Mouse (Mus musculus): Measurements from ENCODE around the gene Mill2. TPM values are rescaled to one million over a fixed set of nuclear protein-coding genes. Genes with fewer than 3 reads are reported as not detected.

Mill2 gene
- polyA plus RNA-seq, 1 experiment from 2014 or later, result 0.45 TPM

GRCm38 (mm10) chr7:18883991-18884744 is 44.4 kb downstream of the Mill2 start:
- Histone ChIP-seq H3K27ac (no peak overlapping the region), H3K4me3 (no peak overlapping the region), H3K4me1 (no peaks in the 10 kb centered on the region), H3K4me2 (replicated peaks) (no peak overlapping the region), H3K36me3 (no peaks in the 10 kb centered on the region; the same call in 1 of the 2 replicates), H3K9ac (no peak overlapping the region), H3K9me3 (replicated peaks) (no peaks in the 10 kb centered on the region), H3K27me3 (no peaks in the 10 kb centered on the region)
- WGBS, result 68% methylated on average over 9 of the region's 9 CpGs
- ATAC-seq (ENCODE audit: low FRiP score), result no peak

- Histone ChIP-seq H3K9ac (no peak overlapping the region; the same call in 1 of the 2 replicates), H3K36me3 (no peaks in the 10 kb centered on the region; the same call in 1 of the 2 replicates), H3K9me3 (replicated peaks) (no peaks in the 10 kb centered on the region), H3K27me3 (no peaks in the 10 kb centered on the region), H3K4me3 (no peak overlapping the region), H3K27ac (no peak overlapping the region), H3K4me2 (replicated peaks) (no peak overlapping the region), H3K4me1 (no peaks in the 10 kb centered on the region)
- ATAC-seq (ENCODE audit: low FRiP score), result no peak
- 57% methylated on average over 13 of the region's 13 CpGs for WGBS
Observed at GRCm38 (mm10) chr7:18884745-18885422, 45.1 kb downstream of the Mill2 start.

- Histone ChIP-seq H3K4me3 (no peak overlapping the region), H3K4me2 (replicated peaks) (no peak overlapping the region), H3K27ac (no peak overlapping the region), H3K27me3 (no peaks in the 10 kb centered on the region), H3K9ac (no peak overlapping the region), H3K4me1 (no peaks in the 10 kb centered on the region), H3K9me3 (replicated peaks) (no peaks in the 10 kb centered on the region), H3K36me3 (no peaks in the 10 kb centered on the region; the same call in 1 of the 2 replicates)
- no peak for ATAC-seq (ENCODE audit: low FRiP score)
- WGBS, result 100% methylated on average over 1 of the region's 1 CpGs
Observed at GRCm38 (mm10) chr7:18886963-18887362, 47.2 kb downstream of the Mill2 start.

- Histone ChIP-seq H3K27ac (no peak overlapping the region), H3K4me3 (no peak overlapping the region), H3K9ac (no peak overlapping the region), H3K4me1 (peaks cover 19% of the 10 kb centered on the region), H3K27me3 (peaks cover 18% of the 10 kb centered on the region), H3K9me3 (replicated peaks) (no peaks in the 10 kb centered on the region), H3K36me3 (no peaks in the 10 kb centered on the region; the same call in 1 of the 2 replicates), H3K4me2 (replicated peaks) (no peak overlapping the region)
- 93% methylated on average over 8 of the region's 8 CpGs for WGBS
- ATAC-seq (ENCODE audit: low FRiP score), result no peak
Observed at GRCm38 (mm10) chr7:18890848-18891247, 51.1 kb downstream of the Mill2 start.

GRCm38 (mm10) chr7:18891872-18892599 is 52.3 kb downstream of the Mill2 start:
- ATAC-seq (ENCODE audit: low FRiP score), result peak; percentile 61
- Histone ChIP-seq H3K9ac (peak overlapping the region; percentile 62), H3K27me3 (peaks cover 18% of the 10 kb centered on the region), H3K36me3 (no peaks in the 10 kb centered on the region), H3K4me1 (peaks cover 25% of the 10 kb centered on the region), H3K27ac (peak overlapping the region; percentile 13; the same call in 1 of the 2 replicates), H3K4me3 (peak overlapping the region; percentile 39), H3K9me3 (replicated peaks) (no peaks in the 10 kb centered on the region), H3K4me2 (replicated peaks) (peak overlapping the region; percentile 62)
- 22% methylated on average over 33 of the region's 33 CpGs for WGBS

- Histone ChIP-seq H3K9me3 (replicated peaks) (no peaks in the 10 kb centered on the region), H3K27me3 (peaks cover 18% of the 10 kb centered on the region), H3K4me3 (peak overlapping the region; percentile 39), H3K4me2 (replicated peaks) (peak overlapping the region; percentile 62), H3K9ac (peak overlapping the region; percentile 62; the same call in 1 of the 2 replicates), H3K27ac (no peak overlapping the region), H3K4me1 (peaks cover 25% of the 10 kb centered on the region), H3K36me3 (no peaks in the 10 kb centered on the region)
- 28% methylated on average over 27 of the region's 27 CpGs for WGBS
- peak; percentile 14 for ATAC-seq (ENCODE audit: low FRiP score)
Observed at GRCm38 (mm10) chr7:18893009-18893408, 53.2 kb downstream of the Mill2 start.

GRCm38 (mm10) chr7:18893651-18894430 is 54.1 kb downstream of the Mill2 start:
- Histone ChIP-seq H3K4me1 (peaks cover 25% of the 10 kb centered on the region), H3K4me3 (peak overlapping the region; percentile 39), H3K27me3 (peaks cover 18% of the 10 kb centered on the region), H3K9me3 (replicated peaks) (no peaks in the 10 kb centered on the region), H3K4me2 (replicated peaks) (peak overlapping the region; percentile 62), H3K36me3 (peaks cover 2% of the 10 kb centered on the region; the same call in 1 of the 2 replicates), H3K9ac (peak overlapping the region; percentile 68), H3K27ac (peak overlapping the region; percentile 40; the same call in 1 of the 2 replicates)
- peak; percentile 36 for ATAC-seq (ENCODE audit: low FRiP score)
- WGBS, result under 1% methylated on average over 41 of the region's 41 CpGs

GRCm38 (mm10) chr7:18896536-18896935 is 56.8 kb downstream of the Mill2 start:
- Histone ChIP-seq H3K27me3 (peaks cover 18% of the 10 kb centered on the region), H3K4me1 (peaks cover 25% of the 10 kb centered on the region), H3K4me3 (no peak overlapping the region), H3K9ac (no peak overlapping the region), H3K36me3 (peaks cover 21% of the 10 kb centered on the region; the same call in 1 of the 2 replicates), H3K27ac (no peak overlapping the region), H3K4me2 (replicated peaks) (no peak overlapping the region), H3K9me3 (replicated peaks) (no peaks in the 10 kb centered on the region)
- WGBS, result 30% methylated on average over 5 of the region's 5 CpGs
- no peak for ATAC-seq (ENCODE audit: low FRiP score)

GRCm38 (mm10) chr7:18900513-18900912 is 60.7 kb downstream of the Mill2 start:
- no peak for ATAC-seq (ENCODE audit: low FRiP score)
- H3K4me2 ChIP-seq (replicated peaks), result no peak overlapping the region

GRCm38 (mm10) chr7:18902486-18902885 is 62.7 kb downstream of the Mill2 start:
- Histone ChIP-seq H3K9me3 (replicated peaks) (no peaks in the 10 kb centered on the region), H3K27ac (no peak overlapping the region), H3K4me3 (no peak overlapping the region), H3K4me1 (no peaks in the 10 kb centered on the region), H3K9ac (no peak overlapping the region), H3K27me3 (no peaks in the 10 kb centered on the region), H3K36me3 (peaks cover 29% of the 10 kb centered on the region; the same call in 1 of the 2 replicates), H3K4me2 (replicated peaks) (no peak overlapping the region)
- no peak for ATAC-seq (ENCODE audit: low FRiP score)
- WGBS, result 76% methylated on average over 3 of the region's 3 CpGs

More at GRCm38 (mm10) chr7:18900513-18900912, 60.7 kb downstream of the Mill2 start:
- 91% methylated on average over 2 of the region's 2 CpGs for WGBS
- H3K4me1 ChIP-seq, result peaks cover 6% of the 10 kb centered on the region
- H3K27me3 ChIP-seq, result no peaks in the 10 kb centered on the region
- H3K4me3 ChIP-seq, result no peak overlapping the region
- no peak overlapping the region for H3K27ac ChIP-seq
- H3K36me3 ChIP-seq, result peaks cover 29% of the 10 kb centered on the region; the same call in 1 of the 2 replicates
- no peaks in the 10 kb centered on the region for H3K9me3 ChIP-seq (replicated peaks)
- no peak overlapping the region for H3K9ac ChIP-seq

GRCm38 (mm10) chr7:18904971-18905370 is 65.2 kb downstream of the Mill2 start:
- no peak overlapping the region for H3K27ac ChIP-seq
- H3K36me3 ChIP-seq, result peaks cover 17% of the 10 kb centered on the region; the same call in 1 of the 2 replicates
- no peak overlapping the region for H3K4me2 ChIP-seq (replicated peaks)
- H3K27me3 ChIP-seq, result no peaks in the 10 kb centered on the region
- WGBS, result 90% methylated on average over 3 of the region's 3 CpGs
- no peak for ATAC-seq (ENCODE audit: low FRiP score)
- H3K9me3 ChIP-seq (replicated peaks), result no peaks in the 10 kb centered on the region
- H3K4me3 ChIP-seq, result no peak overlapping the region
- no peak overlapping the region for H3K9ac ChIP-seq
- peaks cover 18% of the 10 kb centered on the region for H3K4me1 ChIP-seq

Measured in hindbrain, embryonic 12.5 days (tissue).